Mouse (Mus musculus) adrenal gland, postnatal 25 days (tissue): Measurements from ENCODE around the gene Nudt4. TPM values are rescaled to one million over a fixed set of nuclear protein-coding genes. Genes with fewer than 3 reads are reported as not detected.

Experiments
- DNase-seq: peaks from one replicate; pipeline ENCODE4 v3.0.0; 2021; ENCODE audit warnings: mixed read lengths
- total RNA-seq: library from RNA; stranded (reverse); gene quantifications from 2 replicates; pipeline ENCODE4 v1.2.3, GENCODE M21; 2021

Nudt4 gene
- total RNA-seq, 1 experiment from 2014 or later = 146 TPM

DNA sequence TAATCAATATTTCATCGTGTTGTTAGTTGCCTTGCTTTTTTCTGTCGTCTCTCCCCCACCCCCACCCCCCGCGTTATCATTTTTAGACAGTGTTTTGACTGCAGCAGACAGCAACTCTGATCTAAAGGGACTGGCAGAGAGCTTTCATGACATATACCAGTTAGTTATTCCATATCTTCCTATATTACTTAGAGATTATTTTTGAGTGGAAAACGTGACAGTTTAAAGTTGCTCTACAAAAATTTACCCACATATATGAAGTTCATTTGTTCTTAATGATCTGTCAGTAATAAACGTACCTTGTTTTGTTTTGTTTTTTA lies 27.8 kb downstream of the Nudt4 start:
- no peak for DNase-seq

DNA sequence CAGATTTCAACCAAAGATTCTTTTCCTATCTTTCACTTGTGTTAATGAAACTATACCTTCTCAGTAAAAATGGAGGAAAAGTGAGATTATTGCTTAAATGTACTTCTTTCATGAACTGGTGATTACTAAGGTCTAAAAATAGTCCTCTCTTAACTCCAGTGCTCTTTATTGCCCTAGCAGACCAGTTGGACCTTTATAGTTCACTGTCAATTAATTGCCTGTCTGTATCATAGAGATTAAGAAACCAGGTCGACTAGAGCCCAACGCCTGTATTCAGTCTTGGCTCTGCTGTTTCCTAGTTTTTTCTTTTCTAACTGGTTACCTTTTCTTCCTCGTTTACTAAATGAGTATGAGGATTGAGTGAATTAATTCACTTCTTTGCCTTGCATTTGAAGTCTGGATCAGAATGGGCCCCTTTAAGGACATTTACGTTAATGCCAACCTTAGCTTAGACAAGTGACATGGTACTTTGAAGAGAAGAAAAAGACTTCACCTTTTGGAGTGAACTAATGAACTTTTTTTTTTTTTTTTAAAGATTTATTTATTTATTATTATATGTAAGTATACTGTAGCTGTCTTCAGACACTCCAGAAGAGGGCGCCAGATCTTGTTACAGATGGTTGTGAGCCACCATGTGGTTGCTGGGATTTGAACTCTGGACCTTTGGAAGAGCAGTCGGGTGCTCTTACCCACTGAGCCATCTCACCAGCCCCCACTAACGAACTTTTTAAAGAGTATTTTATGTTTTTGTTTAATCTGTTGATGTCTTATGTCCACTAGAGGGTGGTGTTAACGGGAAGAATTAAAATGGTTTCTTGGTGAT lies 28.3 kb downstream of the Nudt4 start:
- no peak for DNase-seq

DNA sequence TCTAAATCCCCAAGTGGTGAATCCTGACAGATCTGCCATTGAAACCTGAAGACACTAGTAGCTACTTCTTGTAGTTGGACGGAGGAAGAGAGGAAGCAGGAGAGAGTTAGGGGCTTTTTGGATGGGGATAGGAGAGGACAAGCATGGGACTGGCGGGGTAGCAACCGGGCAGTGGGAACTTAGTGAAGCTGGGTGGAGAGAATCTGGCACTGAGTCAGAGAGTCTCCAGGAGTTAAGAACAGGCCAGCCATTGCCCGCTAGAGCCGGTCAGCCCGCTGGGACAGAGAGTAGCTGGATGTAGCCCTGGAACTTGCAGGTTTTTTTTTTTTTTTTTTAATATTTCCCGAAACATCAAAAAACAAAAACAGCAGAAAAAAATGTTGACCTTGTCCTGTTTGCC lies 30.6 kb downstream of the Nudt4 start:
- DNase-seq = peak; percentile 34

DNA sequence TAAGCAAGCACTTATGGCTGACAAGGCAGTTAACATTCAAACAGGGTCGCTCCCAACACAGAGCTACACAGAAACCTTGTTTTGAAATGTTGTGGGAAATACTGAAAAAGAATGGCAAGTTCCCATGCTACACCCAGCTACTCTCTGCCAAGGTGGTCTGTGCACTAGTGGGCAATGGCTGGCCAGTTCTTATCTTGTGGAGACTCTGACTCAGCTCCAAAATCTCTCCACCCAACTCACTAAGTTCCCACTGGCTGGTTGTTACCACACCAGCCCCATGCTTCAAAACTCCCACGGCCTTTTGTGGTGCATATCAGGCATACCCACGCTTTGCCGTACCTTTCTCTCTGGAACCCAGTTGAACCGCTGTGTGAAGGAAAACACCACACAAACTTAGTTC lies 31.0 kb downstream of the Nudt4 start:
- DNase-seq = no peak

DNA sequence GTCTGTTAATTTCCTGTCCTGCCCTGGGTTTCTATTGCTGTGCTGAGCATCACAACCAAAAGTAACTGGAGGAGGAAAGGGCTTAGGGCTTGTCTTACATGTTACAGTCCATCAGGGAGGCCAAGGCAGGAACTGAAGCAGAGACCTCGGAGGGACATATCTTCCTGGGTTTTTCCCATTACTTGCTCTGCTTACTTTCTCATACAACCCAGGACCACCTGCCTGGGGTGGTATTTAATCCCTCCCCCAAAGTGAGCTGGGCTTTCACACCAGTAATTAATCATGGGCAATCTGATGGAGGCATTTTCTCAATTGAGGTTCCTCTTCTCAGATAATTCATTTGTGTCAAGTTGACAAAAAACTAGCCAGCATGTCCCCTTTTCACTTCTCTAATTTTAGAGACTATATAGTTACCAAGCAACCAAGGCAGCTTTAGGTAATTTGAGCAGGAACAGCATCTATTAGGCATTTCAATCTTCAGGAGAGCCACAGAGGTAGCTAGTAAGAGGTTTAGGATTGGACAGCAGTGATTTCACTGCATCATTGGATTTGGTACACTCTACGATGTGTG lies 33.3 kb downstream of the Nudt4 start:
- DNase-seq = no peak

DNA sequence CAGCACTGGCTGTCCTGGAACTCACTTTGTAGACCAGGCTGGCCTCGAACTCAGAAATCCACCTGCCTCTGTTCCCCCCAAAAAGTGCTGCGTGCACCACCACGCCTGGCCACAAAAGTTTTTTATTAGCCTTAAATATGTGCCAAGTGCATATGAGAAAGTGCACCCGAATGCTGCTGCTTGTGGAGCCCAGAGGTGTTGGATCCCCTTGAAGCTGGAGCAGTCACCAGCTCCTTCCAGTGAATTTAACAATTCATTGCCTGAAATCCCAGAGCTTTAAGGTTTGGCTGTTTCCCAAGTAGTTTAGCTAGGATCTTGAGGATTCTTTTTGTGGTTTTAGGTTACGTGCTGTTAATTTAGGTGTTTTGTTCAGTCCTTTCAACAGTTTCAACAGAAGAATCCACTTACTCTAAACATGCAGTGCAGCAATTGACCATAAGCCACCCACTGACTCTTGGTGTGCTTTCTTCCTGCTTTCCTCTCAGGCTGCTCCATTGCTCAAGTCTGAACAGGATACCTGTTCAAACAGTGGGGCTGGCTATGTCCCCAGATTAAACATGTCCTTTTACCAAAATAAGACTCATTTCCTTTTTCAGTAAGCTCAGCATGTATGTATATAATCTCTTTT lies 37.3 kb downstream of the Nudt4 start:
- no peak for DNase-seq

DNA sequence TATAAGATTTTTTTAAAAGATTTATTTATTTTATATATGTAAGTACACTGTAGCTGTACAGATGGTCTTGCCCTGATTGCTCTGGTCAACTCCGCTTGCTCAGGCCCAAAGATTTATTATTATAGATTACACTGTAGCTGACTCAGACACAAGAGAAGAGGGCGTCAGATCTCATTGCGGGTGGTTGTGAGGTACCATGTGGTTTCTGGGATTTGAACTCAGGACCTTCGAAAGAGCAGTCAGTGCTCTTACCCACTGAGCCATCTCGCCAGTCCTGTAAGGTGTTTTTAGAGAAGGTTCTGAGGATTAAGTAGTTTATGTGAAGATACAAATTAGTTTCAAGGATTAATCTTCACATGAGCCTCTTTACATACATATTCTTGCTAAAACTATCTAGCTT lies 38.1 kb downstream of the Nudt4 start:
- DNase-seq = no peak

DNA sequence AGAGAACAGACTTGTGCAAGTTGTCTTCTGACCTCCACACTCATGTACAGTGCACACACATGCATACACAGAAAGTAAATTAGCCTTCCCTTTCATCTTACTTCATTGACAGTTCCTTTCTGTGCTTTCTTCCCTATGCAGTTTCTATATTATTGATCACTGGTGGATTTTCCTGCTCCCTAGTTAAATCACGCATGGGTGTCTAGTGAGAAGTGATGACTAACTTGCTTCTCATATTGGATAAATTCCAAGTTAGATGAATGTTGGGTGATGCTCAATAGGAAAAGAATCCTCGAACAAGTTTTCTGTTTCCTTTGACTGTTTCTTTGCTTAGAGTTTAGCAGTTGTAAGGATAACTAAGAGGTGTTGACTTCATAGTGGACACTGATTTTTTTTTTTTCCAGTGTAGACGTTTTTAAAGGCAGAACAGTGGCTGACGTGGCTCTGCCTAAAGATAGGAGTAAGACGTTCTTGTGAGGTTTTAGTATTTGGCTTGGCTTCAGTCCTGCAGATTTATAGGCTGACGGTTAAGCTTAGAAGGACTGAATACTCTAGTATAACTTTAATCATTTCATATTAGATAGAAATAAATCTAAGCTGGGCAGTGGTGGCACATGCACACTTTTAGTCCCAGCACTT lies 38.8 kb downstream of the Nudt4 start:
- DNase-seq = no peak

DNA sequence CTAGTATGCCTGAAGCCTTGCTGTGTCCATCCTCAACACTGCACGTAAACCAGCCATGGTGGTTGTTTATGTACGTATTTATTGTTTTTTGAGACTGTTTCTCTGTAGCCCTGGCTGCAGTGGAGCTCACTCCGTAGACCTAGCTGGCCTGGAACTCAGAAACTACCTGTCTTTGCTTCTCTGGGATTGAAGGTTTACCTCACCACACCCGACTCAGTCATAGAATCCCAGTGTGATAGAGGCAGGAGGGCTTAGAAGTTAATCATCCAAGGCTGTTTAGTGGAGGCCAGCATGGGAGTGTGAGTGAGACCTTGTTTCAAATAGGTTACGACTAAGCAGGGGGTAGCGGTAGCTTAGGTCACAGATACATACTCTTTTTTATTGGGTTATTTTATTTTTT lies 46.3 kb downstream of the Nudt4 start:
- no peak for DNase-seq

DNA sequence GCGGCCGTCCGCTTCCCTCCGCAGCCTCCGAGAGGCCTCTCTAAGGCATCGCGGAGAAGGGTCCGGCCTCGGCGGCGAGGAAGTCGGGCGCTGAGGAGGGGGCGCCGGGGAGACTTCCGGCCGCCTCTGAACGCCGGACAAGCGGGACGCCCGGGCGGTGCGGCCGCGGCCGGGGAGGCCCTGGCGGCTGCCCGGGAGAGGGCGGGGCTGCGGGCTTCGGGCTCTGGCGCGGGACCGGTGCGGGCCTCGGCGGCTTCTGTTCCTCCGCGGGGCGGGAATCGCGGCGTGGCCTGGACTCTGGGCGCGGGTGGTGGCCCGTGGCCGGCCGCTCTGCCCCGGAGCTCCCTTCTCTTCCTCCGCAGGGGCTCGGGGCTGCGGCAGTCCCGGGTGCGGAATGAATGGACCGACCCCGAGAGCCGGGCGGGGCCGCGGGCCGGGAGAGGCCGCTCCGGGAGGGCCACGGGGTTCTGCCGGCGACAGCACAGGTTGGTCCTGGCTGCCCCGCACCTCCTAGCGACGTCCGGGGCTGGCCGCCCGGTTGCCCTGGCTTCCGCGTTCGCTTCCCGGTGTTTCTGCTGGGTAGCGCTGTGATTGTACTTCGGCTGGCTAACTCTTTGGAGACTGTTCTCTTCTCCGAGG lies 48.5 kb downstream of the Nudt4 start:
- peak; percentile 57 for DNase-seq

DNA sequence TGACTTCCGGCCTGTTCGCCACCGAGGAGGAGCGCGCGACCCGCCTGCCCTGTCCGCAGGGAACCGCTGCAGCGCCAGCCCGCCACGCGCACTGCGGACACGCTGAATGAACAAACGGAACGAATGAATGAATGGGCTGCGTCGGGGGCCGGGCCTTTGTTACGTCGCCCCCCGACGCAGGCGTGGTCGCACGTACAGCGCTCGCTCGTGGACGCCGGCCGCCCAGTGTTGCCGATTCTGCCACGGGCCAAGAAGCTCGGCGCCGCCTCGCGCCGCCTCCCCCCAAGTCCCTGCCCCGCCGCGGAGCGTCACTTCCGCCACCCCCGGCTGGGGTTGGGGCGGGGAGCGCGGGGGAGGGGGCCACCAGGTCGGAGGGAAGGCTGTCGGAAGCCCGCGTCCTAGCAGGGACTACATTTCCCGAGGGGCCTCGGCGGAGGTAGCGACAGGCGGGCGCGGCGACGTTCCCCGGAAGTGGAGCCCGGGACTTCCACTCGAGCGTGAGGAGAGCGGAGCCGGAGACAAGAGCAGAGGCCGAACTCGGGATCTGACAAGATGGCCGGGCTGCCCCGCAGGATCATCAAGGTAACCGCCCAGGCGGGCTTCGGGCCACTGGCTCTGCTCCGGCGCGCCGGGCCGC lies 49.2 kb downstream of the Nudt4 start, which contains the start of gene Ube2n:
Gene Ube2n, plus strand, starts transcription at position 490 of the 637 bp plus-strand sequence.
- DNase-seq = peak; percentile 98

DNA sequence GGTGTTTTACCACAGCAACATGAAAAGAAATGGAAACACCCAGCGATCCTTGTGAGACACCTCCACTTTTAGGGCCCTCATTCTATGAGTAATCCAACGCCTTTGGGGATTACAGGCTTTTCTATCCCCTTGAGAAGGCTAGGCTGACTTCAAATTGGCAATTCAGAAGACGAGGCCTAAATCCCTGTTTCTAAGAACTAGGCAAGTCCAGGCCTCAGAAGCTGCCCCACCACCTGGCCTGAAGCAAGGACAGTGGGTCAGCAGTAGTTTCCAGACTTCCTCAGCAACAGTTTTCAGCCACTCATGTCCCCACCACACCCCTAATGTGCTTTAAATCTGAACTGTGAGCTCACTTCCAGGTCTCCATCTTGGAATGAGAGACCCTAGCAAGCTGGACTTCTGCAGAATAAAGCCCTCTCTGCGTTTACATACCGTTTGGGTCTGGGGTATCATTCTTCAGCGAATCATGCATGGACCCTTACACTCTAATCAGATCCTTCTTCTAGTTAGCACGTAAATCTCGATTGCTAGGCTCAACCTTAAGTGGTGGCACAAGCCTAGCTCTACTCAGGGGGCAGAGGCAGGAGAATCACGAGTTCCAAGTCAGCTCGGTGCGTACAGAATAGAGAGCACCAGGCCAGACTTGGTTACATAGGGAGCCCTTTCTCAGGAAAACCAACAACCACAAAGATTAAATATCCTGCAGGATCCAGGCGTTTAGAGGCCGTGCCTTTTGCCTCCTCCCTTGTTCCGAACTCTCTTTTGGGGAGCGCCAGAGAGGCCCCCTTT lies 50.0 kb downstream of the Nudt4 start:
- no peak for DNase-seq

DNA sequence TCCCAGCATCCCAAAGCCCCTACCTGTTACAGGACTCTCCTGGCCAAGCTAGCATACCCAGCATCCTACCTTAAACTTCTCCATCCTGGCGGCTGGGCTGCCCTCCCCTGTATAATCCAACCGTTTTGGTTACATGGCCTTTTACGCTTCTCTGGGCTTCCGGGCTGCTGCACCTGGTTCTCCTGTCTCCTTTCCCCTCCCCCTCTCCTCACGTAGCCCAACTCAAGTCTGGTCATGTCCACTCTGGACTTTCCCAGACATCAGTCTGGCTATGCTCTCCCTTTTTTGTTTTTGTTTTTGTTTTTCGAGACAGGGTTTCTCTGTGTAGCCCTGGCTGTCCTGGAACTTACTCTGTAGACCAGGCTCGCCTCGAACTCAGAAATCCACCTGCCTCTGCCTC lies 51.3 kb downstream of the Nudt4 start:
- no peak for DNase-seq

DNA sequence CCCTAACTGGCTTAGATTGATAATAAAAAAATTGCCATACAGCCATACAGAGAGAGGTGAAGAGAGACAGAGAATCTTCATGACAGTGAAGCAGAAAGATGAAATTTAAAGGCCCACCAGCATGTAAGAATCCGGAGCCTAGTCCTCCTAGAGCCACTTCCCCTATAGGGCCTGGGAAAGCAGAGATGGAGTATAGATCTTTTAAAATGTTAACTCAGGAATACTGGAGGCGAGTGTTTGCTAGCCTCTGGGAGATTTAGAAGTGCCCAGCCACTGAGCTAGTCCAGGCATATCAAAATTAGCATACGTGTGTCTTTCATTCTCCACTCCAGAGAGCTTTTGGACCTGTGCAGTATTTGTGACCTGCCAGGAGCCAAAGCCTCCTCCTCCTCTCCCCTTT lies 54.7 kb downstream of the Nudt4 start:
- DNase-seq = no peak

DNA sequence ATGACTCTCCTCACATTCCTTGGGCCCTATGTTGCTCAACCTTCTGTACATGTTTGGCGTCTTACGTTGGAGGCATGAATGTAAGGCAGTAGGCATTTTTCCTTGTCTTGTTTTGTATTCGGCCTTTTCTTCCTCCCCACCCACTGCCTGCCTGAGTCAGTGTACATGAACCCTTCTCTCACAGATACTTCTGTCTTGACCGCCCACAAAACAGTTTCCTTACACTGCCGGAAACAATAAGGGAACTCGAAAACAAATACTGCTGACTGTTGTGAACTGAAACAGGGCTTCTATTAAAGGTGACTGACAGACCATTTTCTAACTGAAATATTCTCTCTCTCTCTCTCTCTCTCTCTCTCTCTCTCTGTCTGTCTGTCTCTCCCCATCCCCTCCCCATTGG lies 55.2 kb downstream of the Nudt4 start:
- no peak for DNase-seq

DNA sequence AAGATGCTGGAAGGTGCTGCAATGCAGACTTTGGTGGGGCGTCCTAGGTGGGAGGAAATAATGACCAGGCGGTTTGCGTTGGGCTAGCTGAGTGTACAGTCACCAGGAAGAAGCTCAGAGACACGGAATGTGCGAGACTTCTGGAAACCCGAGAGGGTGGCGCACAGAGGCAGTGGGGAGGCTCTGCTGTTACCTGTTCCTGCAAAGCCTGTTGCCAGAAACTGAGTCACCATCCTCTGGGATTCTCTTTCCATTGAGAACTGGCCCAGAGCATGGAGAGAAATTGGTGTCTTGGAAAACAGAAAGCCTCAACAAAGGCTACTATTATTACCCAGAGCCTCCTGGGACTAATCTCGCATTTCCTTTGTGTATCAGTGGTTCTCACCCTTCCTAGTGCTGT lies 55.8 kb downstream of the Nudt4 start:
- no peak for DNase-seq

DNA sequence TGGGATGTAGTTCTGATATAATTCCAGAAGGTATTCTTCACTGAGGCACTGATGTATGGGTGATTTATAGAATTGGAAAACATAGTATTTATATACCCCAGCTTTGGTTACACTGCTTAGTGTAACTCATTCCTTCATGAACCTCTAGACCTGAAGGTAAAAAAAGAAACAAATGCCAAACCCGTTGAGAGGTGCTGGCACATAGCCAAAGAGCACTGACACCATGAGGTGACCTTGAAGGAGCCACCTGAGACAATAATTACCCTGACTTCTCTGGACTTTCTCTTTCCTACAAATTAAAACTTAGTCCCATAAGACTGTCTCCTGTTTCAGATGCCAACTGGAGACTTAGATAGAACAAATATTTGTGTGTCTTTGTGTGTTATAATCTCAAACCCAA lies 59.6 kb downstream of the Nudt4 start:
- no peak for DNase-seq

DNA sequence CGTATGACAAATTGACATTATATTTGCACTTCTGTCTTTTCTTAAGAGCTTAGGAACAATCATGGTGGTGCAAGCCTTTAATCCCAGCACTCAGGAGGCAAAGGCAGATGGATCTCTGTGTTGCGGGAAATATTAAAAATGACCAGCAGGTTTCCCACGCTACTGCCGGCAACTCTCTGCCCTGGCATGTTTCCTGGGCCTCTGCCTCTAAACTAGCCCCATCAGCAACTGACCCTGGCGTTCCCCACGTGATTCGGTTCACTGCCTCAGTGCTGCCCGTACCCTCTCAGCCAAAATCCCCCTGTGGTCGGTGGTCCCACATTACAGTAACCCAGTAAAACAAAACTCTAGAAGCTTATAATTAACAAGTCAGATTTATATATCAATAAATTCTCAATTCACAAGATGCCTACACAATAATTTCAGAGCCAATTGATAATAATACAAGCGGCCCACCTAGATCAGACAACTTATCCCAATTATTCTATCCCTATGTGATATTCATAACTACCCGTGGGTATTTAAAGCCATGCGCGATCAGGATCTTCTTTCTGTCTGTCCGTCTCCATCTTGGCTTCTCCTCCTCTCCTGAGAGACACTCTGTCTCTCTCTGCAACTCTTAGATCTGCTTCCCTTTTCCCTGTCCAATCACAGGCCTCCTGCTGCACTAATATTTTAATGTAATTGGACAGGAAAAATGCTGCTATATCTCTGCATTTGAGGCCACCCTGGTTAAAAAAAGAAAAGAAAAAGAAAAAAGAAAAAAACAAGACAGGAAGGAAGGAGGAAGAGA lies 60.3 kb downstream of the Nudt4 start:
- no peak for DNase-seq

DNA sequence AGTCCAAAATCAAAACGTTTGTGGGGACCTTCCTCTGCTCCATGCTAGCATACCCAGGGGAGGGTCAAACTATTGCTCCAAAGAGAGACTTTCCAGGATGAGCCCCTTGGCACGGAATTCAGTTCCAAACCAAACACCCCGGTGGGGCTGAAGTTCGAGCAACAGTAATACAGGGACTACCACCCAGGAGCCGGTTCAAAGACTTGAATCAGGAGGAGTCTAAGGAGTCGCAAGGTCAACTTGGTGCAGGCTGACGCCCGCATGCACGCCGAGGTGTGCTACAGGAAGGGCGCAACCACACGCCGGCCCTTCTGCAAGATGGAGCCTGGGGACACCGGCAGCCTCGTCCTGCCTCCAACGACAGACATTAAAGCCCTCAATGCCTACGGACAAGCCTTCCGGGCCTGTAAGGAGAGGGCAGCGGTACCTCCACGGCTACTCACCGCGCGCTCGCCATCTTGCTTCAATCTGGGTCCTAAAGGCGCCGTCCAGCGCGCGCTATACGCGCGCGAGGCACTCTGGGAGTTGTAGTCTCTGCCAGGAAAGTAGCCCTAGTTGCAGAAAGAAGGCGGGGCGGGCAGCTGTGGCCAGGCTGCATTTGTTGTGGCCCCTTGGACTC lies 62.4 kb downstream of the Nudt4 start, which contains the start of gene Mrpl42:
Gene Mrpl42, minus strand, starts transcription at position 478 of the 619 bp plus-strand sequence.
- peak; percentile 86 for DNase-seq

DNA sequence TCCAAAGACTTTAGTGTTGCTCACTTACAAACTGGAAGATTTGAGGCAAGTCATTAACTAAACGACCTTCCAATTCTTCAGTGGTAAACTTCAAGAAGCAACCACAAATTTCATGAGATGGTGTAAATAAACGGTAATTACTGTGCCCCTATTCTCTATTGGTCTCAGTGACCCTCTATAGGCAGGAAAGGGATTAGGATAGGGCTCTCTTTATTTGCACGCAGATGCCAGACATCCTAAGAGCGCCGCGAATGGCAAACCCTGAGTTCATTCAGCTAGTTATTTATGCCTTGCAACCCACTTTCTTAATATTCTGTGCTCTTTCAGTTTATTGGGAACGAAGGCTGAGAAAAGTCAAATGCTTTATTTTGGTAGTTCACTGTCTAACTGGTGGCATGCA lies 62.9 kb downstream of the Nudt4 start:
- DNase-seq = no peak
